Mouse (Mus musculus) midbrain, embryonic 16.5 days (tissue): Measurements from ENCODE around the gene Nhlh2. TPM values are rescaled to one million over a fixed set of nuclear protein-coding genes. Genes with fewer than 3 reads are reported as not detected.
A peak's percentile ranks its signal among the peaks of the same experiment; 100 is the strongest.

Experiments used
- ATAC-seq: fragments of 200-750 bp; cut with Nextera tagmentation; 2 replicates; pipeline ENCODE4 v1.8.0; 2017; ENCODE audit warnings: moderate TSS enrichment
- H3K27ac ChIP-seq: fragments of 300-500 bp; sonication (generic); 2 replicates; pipeline ENCODE4 v1.5.1; 2014; ENCODE audit warnings: mild to moderate bottlenecking, low read length, mixed read lengths
- H3K27me3 ChIP-seq: fragments of 300-500 bp; sonication (generic); 2 replicates; pipeline ENCODE4 v1.6.1; 2014; ENCODE audit warnings: low read depth, low read length, mixed read lengths; ENCODE audit not compliant: control insufficient read depth, insufficient read depth
- H3K36me3 ChIP-seq: fragments of 300-500 bp; sonication (generic); 2 replicates; pipeline ENCODE4 v1.6.1; 2014; ENCODE audit warnings: mild to moderate bottlenecking, low read length, moderate library complexity, mixed read lengths; ENCODE audit not compliant: control insufficient read depth, insufficient read depth
- H3K4me1 ChIP-seq: fragments of 300-500 bp; sonication (generic); 2 replicates; pipeline ENCODE4 v1.6.1; 2014; ENCODE audit warnings: mild to moderate bottlenecking, low read length, mixed read lengths; ENCODE audit not compliant: control insufficient read depth, insufficient read depth
- H3K4me2 ChIP-seq: fragments of 300-500 bp; sonication (generic); 2 replicates; pipeline ENCODE4 v1.6.1; 2014; ENCODE audit warnings: mild to moderate bottlenecking, low read length, mixed read lengths
- H3K4me3 ChIP-seq: fragments of 300-500 bp; sonication (generic); 2 replicates; pipeline ENCODE4 v1.5.1; 2014; ENCODE audit warnings: low read depth, mild to moderate bottlenecking, low read length, moderate library complexity, mixed read lengths
- H3K9ac ChIP-seq: fragments of 300-500 bp; sonication (generic); 2 replicates; pipeline ENCODE4 v1.6.1; 2014; ENCODE audit warnings: low read depth, low read length, mixed read lengths
- H3K9me3 ChIP-seq: fragments of 300-500 bp; sonication (generic); replicated peaks from 2 replicates; pipeline ENCODE4 v1.6.1; 2014; ENCODE audit warnings: mild to moderate bottlenecking, low read length, mixed read lengths; ENCODE audit not compliant: control insufficient read depth, poor library complexity, severe bottlenecking
- WGBS: fragments of 180-500 bp; shearing (Covaris S2); extraction: QIAGEN DNeasy Blood & Tissue Kit; methylation state at CpG from one replicate; pipeline ENCODE4 v1.1.7; 2014; 5-methylcytosine and 5-hydroxymethylcytosine counted together
- polyA plus RNA-seq: library from polyadenylated mRNA; unstranded; fragments of >200 nt; fragmentation: Nextera tagmentation; extraction: Ambion mirVana; gene quantifications from 2 replicates; pipeline ENCODE4 v1.2.1, GENCODE M21; 2015

Gene Nhlh2
- polyA plus RNA-seq, 1 experiment from 2014 or later: 27.2 TPM

GRCm38 (mm10) chr3:102061923-102062670, 52.2 kb downstream of the Nhlh2 start:
- Histone ChIP-seq H3K4me3 (no peak overlapping the region), H3K36me3 (no peaks in the 10 kb centered on the region), H3K27ac (no peak overlapping the region), H3K4me2 (no peak overlapping the region), H3K9me3 (no peaks in the 10 kb centered on the region), H3K4me1 (no peaks in the 10 kb centered on the region), H3K27me3 (no peaks in the 10 kb centered on the region), H3K9ac (no peak overlapping the region)
- WGBS: 43% methylated on average over 14 of the region's 14 CpGs
- peak; percentile 64; the same call in 1 of the 2 replicates for ATAC-seq

GRCm38 (mm10) chr3:102062671-102063010, 52.8 kb downstream of the Nhlh2 start:
- no peak for ATAC-seq
- Histone ChIP-seq H3K4me2 (no peak overlapping the region), H3K4me1 (no peaks in the 10 kb centered on the region), H3K27me3 (no peaks in the 10 kb centered on the region), H3K9ac (no peak overlapping the region), H3K27ac (no peak overlapping the region), H3K9me3 (no peaks in the 10 kb centered on the region), H3K36me3 (no peaks in the 10 kb centered on the region), H3K4me3 (no peak overlapping the region)
- WGBS: 31% methylated on average over 8 of the region's 8 CpGs

GRCm38 (mm10) chr3:102063273-102064120, 53.6 kb downstream of the Nhlh2 start:
- H3K9me3 ChIP-seq: no peaks in the 10 kb centered on the region
- H3K4me1 ChIP-seq: no peaks in the 10 kb centered on the region
- no peak for ATAC-seq
- no peak overlapping the region for H3K4me3 ChIP-seq
- 77% methylated on average over 10 of the region's 10 CpGs for WGBS
- no peaks in the 10 kb centered on the region for H3K36me3 ChIP-seq
- H3K27ac ChIP-seq: no peak overlapping the region
- H3K27me3 ChIP-seq: no peaks in the 10 kb centered on the region
- H3K4me2 ChIP-seq: no peak overlapping the region
- H3K9ac ChIP-seq: no peak overlapping the region

GRCm38 (mm10) chr3:102064566-102064965, 54.7 kb downstream of the Nhlh2 start:
- no peak for ATAC-seq
- H3K4me3 ChIP-seq: no peak overlapping the region
- H3K27me3 ChIP-seq: no peaks in the 10 kb centered on the region
- no peak overlapping the region for H3K9ac ChIP-seq
- H3K4me1 ChIP-seq: no peaks in the 10 kb centered on the region
- no peak overlapping the region for H3K4me2 ChIP-seq
- WGBS: 82% methylated on average over 6 of the region's 6 CpGs
- H3K9me3 ChIP-seq: no peaks in the 10 kb centered on the region
- H3K36me3 ChIP-seq: no peaks in the 10 kb centered on the region
- no peak overlapping the region for H3K27ac ChIP-seq

Other genes with a start within 250 kb of the Nhlh2 start
- 0.07 and 0.09 TPM in 2 replicates for gene Mab21l3, start 161.1 kb upstream of the Nhlh2 start, polyA plus RNA-seq
- 6.0 and 7.4 TPM in 2 replicates for gene Slc22a15, start 85.6 kb upstream of the Nhlh2 start, polyA plus RNA-seq
- gene Casq2, start 76.3 kb downstream of the Nhlh2 start, polyA plus RNA-seq: 0.29 and 0.82 TPM in 2 replicates
- 8.9 and 10.3 TPM in 2 replicates for gene Vangl1, start 194.6 kb downstream of the Nhlh2 start, polyA plus RNA-seq